Mouse (Mus musculus) spleen, postnatal 36 days (tissue): ENCODE results near the gene Slc44a5.
A peak's percentile ranks its signal among the peaks of the same experiment; 100 is the strongest.
"Not testable (repeated sequence)": the region's sequence is repeated elsewhere in the genome, so short reads cannot be mapped to it uniquely, and the experiment has no call there.

ENCODE experiments used
- DNase-seq, 2 experiments: peaks; one replicate each; pipeline ENCODE4 v3.0.0; 2022; ENCODE audit warnings: low spot score in 2 of 2, mixed read lengths in 1 of 2

Slc44a5 gene

DNA sequence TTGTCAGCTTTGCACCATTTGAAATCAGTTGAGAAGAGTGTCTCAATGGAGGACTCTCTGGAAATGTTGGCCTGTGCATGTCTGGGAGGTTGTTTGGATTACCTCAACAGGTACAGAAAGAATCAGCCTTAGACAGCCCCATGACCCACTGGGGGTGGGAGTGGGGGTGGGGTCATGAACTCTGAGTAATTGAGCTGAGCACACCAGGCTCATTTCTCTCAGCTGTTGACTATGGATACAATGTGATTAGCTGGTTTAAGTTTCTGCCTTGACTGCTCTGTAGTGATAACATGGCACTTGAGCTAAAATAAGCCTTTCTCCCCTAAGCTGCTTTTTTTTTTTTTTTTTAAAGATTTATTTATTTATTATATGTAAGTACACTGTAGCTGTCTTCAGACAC is 242.5 kb downstream of the Slc44a5 start:
- DNase-seq, result no peak

GRCm38 (mm10) chr3:154222141-154222591 is 248.9 kb downstream of the Slc44a5 start:
- DNase-seq, result no peak

GRCm38 (mm10) chr3:154222688-154223087 is 249.5 kb downstream of the Slc44a5 start:
- DNase-seq, result no peak

- peak; percentile 3 to 4 for DNase-seq
Observed at GRCm38 (mm10) chr3:154226100-154226752, 253.0 kb downstream of the Slc44a5 start.

DNA sequence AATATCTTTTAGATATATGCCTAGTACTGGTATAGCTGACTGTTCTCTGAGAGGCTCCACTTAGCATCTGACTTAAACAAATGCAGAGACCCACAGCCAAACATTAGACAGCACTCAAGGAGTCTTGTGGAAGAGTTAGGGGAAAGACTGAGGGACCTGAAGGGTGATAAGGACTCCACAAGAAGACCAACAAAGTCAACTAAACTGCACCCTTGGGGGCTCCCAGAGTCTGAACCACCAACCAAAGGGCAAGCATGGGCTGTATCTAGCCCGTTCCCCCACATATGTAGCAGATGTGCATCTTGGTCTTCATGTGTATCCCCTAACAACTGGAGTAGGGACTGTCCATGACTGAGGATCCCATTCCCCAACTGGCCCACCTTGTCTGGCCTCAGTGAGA is 271.7 kb downstream of the Slc44a5 start:
- DNase-seq, result no peak

DNA sequence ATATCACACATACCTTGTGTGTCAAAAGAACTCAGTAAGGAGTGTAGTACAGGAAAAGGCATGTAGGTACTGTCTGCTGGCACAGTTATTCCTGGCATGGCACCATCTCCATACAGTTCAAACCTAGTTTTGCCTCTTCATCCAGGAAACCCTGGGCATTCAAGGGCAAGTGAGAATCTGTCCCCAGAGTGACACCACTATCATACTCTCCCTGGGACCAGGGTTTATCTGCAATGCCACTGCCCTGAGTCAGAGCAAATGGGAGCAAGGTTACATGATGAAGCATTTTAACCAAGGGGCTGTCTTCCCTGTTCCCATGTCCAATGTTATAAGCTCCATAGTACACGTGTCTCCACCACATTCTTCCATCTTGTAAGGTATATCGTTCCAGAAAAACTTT is 278.2 kb downstream of the Slc44a5 start:
- DNase-seq, result no peak

DNA sequence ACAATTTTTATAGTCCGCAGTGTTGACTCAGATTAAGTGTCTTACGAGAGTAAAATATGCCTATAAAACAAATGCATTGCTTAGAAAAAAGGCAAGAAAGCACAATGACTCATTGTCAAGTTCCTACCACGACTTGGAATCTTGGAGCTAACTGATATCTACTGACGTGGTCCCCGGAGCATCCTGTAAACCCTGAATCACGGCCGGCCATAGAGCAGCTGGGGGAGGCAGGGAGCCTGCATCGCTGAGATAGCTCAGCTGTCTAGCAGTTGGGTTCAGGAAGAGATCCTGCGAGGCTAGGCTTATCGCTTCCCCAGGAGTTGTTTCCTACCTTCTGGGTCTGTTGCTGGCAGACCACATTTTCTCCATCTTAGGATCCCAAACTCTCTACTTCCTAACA is 279.0 kb downstream of the Slc44a5 start:
- no peak for DNase-seq

GRCm38 (mm10) chr3:154254187-154254586 is 281.0 kb downstream of the Slc44a5 start:
- not testable (repeated sequence) for DNase-seq

GRCm38 (mm10) chr3:154257312-154257711 is 284.1 kb downstream of the Slc44a5 start:
- DNase-seq, result no peak

DNA sequence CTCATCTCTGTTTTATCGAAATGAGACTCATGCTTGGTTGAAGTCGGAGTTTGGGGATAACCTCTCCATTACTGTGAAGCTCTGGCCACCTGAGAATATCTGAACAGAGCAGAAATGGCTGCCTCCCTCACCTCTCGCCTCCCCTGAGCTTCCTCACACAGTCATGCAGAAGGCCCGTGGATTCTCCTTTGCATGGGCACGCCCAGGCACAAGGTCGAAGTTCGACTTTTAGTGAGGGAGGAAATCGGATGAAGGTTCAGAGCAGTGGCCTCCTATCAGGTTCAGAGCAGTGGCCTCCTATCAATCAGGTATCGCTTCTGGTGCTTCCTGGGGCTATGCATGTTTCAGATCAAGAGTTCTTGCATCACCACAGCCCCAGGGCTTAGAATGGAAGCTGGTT is 295.1 kb downstream of the Slc44a5 start:
- no peak for DNase-seq

GRCm38 (mm10) chr3:154269757-154270366 is 296.6 kb downstream of the Slc44a5 start:
- peak; percentile 2 to 4 for DNase-seq

GRCm38 (mm10) chr3:154274681-154275080 is 301.4 kb downstream of the Slc44a5 start:
- no peak for DNase-seq

- DNase-seq, result no peak
Observed at GRCm38 (mm10) chr3:154284260-154284659, 311.0 kb downstream of the Slc44a5 start.

GRCm38 (mm10) chr3:154285351-154285750 is 312.1 kb downstream of the Slc44a5 start:
- no peak for DNase-seq

DNA sequence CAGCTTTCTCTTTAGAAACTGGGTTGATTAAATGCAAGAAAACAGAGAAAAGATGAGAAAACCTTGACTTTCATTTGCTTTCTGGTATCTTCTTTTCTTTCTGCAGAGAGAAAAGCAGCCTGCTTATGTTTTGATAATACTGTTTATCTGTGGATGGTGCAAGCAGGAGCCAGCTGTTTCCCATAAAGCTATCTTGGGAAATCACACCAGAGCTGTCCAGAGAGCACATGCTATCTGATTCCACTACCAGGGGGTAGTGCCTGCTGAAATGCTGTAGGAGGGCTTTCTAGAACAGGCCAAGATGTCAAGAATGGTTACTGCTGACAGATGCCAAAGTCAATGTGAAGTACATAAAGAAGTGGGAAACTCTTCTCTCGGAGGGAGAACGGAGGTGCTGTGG is 314.0 kb downstream of the Slc44a5 start:
- DNase-seq, result no peak

- no peak for DNase-seq
Observed at GRCm38 (mm10) chr3:154288429-154289069, 315.3 kb downstream of the Slc44a5 start.

DNA sequence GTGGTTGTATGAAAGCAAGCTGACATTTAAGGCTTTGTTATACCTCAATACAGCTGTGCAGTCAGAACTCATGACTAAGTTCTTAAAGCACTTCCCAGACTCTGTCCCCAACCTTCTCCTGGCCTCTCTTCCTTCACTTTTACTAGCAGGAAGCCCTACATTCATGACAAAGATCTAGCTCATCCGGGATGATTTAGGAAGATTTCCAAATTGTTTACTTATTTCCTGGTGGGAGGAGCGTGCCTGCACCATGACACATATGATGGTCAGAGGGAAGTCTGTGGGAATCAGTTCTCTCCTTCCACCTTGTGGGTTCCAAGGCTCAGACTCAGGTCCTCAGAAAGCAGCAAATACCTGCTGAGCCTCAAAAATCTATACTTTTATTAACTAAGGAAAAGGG is 317.1 kb downstream of the Slc44a5 start:
- DNase-seq, result no peak

DNA sequence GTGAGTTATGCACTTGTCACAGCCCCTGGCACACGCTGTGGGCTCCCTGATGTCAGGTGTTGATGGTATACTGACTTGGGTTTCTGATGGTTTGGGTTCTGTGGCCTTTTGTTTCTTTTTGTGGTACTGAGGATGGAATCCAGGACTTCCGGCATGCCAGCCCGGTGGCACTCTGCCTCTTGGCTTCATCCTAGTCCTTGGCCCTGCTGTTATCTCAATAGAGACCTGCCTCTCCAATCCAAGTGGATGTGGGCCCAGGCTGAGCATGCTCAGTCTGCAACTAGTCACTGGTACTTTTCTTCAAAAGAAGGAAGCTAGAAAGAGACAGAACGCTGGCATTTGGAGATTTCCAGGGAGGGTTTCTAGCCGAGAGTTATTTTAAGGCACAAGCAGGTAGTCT is 318.9 kb downstream of the Slc44a5 start:
- no peak for DNase-seq

GRCm38 (mm10) chr3:154293839-154294490 is 320.7 kb downstream of the Slc44a5 start:
- no peak for DNase-seq

DNA sequence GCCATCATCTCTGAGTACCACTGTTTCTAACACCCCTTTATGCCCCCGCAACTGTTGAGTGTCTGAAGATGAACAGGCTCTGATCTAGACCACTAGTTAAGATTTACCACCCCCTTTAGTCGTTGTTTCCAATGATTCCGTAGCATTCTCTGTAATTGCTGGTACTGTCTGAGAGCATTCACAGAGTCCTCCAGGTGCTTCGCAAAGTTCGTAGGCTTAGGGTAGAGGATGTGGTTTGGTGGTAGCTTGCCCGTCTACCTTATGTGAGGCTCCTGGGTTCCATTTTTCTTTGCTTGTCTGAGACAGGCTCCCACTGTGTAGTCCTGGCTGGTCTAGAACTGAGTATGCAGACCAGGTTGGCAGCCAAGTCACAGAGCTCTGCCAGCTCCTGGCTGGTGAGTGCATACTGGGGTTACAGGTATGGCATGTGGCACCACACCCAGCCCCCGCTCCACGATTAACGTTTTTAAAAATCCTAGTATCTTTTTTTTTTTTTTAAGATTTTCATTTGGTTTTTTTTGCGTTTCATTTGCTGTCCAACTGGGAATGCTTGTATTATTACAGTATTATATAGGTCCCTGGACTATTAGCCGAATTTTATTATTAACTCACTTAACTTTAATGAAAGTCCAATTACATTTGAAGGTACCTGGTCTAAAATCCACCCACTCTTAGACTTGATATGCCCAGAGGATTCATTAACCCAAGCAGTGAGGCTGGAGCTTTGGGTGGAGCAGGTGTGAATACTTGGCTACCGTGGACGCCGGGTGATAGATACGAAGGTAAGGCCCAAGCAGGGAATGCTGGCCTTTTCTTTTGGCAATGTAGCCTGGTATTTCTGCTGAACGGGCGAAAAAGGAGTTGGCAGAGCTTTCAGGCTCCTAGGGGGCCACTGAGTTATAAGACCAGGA is 321.9 kb downstream of the Slc44a5 start:
- DNase-seq, result no peak

GRCm38 (mm10) chr3:154297499-154297898 is 324.3 kb downstream of the Slc44a5 start:
- DNase-seq, result no peak
